9 mouse cellular contexts compared by ENCODE assay signal in the genomic region with DNA sequence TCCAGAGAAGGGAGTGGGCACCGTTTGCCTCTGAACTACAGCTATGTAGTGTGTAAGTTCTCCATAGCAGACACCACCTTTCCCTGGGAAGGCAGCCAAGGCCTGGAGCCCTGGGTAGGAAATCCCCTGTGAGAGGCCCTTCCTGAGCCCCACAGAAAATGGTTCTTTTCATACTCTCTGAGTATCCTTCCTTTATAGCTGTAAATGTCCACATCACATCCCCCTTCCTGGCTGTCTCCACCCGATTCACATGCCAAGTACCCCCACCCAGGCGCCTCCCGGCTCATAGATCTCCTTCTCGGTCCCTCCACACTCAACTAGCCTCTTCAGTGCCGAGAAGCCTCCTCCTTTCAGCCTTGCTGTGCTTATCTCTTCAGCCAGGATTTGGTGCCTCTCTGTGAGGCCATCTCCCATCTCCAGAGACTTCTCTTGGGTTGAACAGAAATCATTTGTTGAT. TPM values are rescaled to one million over a fixed set of nuclear protein-coding genes. Genes with fewer than 3 reads are reported as not detected.
A peak's percentile ranks its signal among the peaks of the same experiment; 100 is the strongest.
DNase-seq lines count a peak whose midpoint lies in the region; ATAC-seq and TF ChIP-seq lines count a peak whose summit lies in the region.
"Had no signal": no experiment of that assay in that cellular context is flagged by ENCODE, and none has a peak within 500 bp of the region (broad histone marks: within the 10 kb centered on the region; RNA-seq: fewer than 3 reads in every experiment).

No protein-coding gene starts in this region.

- no peak for DNase-seq in hindbrain, embryonic 10.5 days (ENCODE audit: low spot score)
- peak; percentile 34 for DNase-seq in midbrain, embryonic 14.5 days
- DNase-seq in midbrain, postnatal 0 days (ENCODE audit: low spot score), result no peak
- DNase-seq in adipocyte (ENCODE audit: low spot score), result no peak
- DNase-seq: forebrain, postnatal 0 days had no signal

- 0 out of 2 replicates have a peak overlapping the region, but pooled peaks have one; percentile 41 for H3K27ac ChIP-seq in hindbrain, embryonic 15.5 days (replicated peaks)
- no peak overlapping the region for H3K27ac ChIP-seq in hindbrain, embryonic 10.5 days
- H3K27ac ChIP-seq in midbrain, embryonic 14.5 days (replicated peaks; ENCODE audit: low read depth, low read length), result no peak overlapping the region
- H3K27ac ChIP-seq in midbrain, postnatal 0 days (ENCODE audit: low read depth, low read length), result no peak overlapping the region
- peak overlapping the region; percentile 54 for H3K27ac ChIP-seq in neural tube, embryonic 15.5 days (replicated peaks)

- peak; percentile 45; the same call in 1 of the 2 replicates for ATAC-seq in hindbrain, embryonic 15.5 days (ENCODE audit: low FRiP score, low read depth)
- ATAC-seq in midbrain, embryonic 14.5 days (ENCODE audit: low FRiP score, low TSS enrichment), result no peak
- no peak for ATAC-seq in midbrain, postnatal 0 days (ENCODE audit: low FRiP score)
- ATAC-seq in hematopoietic stem cell, adult 5-6 weeks (replicated peaks in 1 of 2; ENCODE audit: insufficient read depth in 1 of 2, low FRiP score in 2 of 2, low TSS enrichment in 1 of 2, low read depth in 1 of 2, poor library complexity in 2 of 2, severe bottlenecking in 2 of 2), result peak; percentile 51 to 76; a peak in 3 of 4 replicates
- ATAC-seq in neural tube, embryonic 15.5 days (ENCODE audit: low FRiP score), result peak; percentile 66; the same call in 1 of the 2 replicates
- ATAC-seq: forebrain, postnatal 0 days; inflammation-experienced regulatory T-cells, adult 6 months had no signal

- H3K36me3 ChIP-seq in hindbrain, embryonic 15.5 days, result no peaks in the 10 kb centered on the region
- no peaks in the 10 kb centered on the region for H3K36me3 ChIP-seq in hindbrain, embryonic 10.5 days
- H3K36me3 ChIP-seq in midbrain, embryonic 14.5 days (ENCODE audit: control insufficient read depth, insufficient read depth, low read length), result no peaks in the 10 kb centered on the region
- H3K36me3 ChIP-seq in midbrain, postnatal 0 days (ENCODE audit: insufficient read depth, low read length), result no peaks in the 10 kb centered on the region
- no peaks in the 10 kb centered on the region for H3K36me3 ChIP-seq in neural tube, embryonic 15.5 days

- H3K4me3 ChIP-seq in hindbrain, embryonic 15.5 days, result no peak overlapping the region
- no peak overlapping the region for H3K4me3 ChIP-seq in hindbrain, embryonic 10.5 days
- no peak overlapping the region for H3K4me3 ChIP-seq in midbrain, embryonic 14.5 days (replicated peaks; ENCODE audit: low read depth, low read length)
- H3K4me3 ChIP-seq in midbrain, postnatal 0 days (ENCODE audit: low read depth, low read length), result no peak overlapping the region
- H3K4me3 ChIP-seq in neural tube, embryonic 15.5 days (replicated peaks), result no peak overlapping the region

- H3K27me3 ChIP-seq in hindbrain, embryonic 15.5 days, result no peaks in the 10 kb centered on the region
- H3K27me3 ChIP-seq in hindbrain, embryonic 10.5 days (ENCODE audit: insufficient read depth, poor library complexity, severe bottlenecking), result no peaks in the 10 kb centered on the region
- H3K27me3 ChIP-seq in midbrain, embryonic 14.5 days (ENCODE audit: control insufficient read depth, insufficient read depth, low read length), result no peaks in the 10 kb centered on the region
- no peaks in the 10 kb centered on the region for H3K27me3 ChIP-seq in midbrain, postnatal 0 days (ENCODE audit: insufficient read depth, low read length)
- H3K27me3 ChIP-seq in neural tube, embryonic 15.5 days (replicated peaks), result no peaks in the 10 kb centered on the region

- no peak overlapping the region for H3K9ac ChIP-seq in hindbrain, embryonic 15.5 days
- no peak overlapping the region for H3K9ac ChIP-seq in midbrain, embryonic 14.5 days (replicated peaks; ENCODE audit: low read length)
- no peak overlapping the region for H3K9ac ChIP-seq in midbrain, postnatal 0 days (replicated peaks; ENCODE audit: low read length, poor library complexity, severe bottlenecking)
- no peak overlapping the region for H3K9ac ChIP-seq in neural tube, embryonic 15.5 days (replicated peaks)
- H3K9ac ChIP-seq: forebrain, postnatal 0 days had no signal

- TF ChIP-seq CTCF in midbrain, postnatal 0 days (IDR thresholded peaks at IDR 0.05), result no peak

- WGBS in hindbrain, embryonic 15.5 days, result 65% methylated on average over 6 of the region's 6 CpGs
- WGBS in hindbrain, embryonic 10.5 days, result 78% methylated on average over 6 of the region's 6 CpGs
- 83% methylated on average over 6 of the region's 6 CpGs for WGBS in midbrain, embryonic 14.5 days
- WGBS in midbrain, postnatal 0 days, result 69% methylated on average over 6 of the region's 6 CpGs
- WGBS in neural tube, embryonic 15.5 days, result 65% methylated on average over 6 of the region's 6 CpGs

- no peaks in the 10 kb centered on the region for H3K4me1 ChIP-seq in hindbrain, embryonic 15.5 days (replicated peaks)
- no peaks in the 10 kb centered on the region for H3K4me1 ChIP-seq in hindbrain, embryonic 10.5 days (replicated peaks)
- no peaks in the 10 kb centered on the region for H3K4me1 ChIP-seq in midbrain, embryonic 14.5 days (ENCODE audit: control insufficient read depth, insufficient read depth, low read length)
- no peaks in the 10 kb centered on the region for H3K4me1 ChIP-seq in midbrain, postnatal 0 days (ENCODE audit: insufficient read depth, low read length)
- H3K4me1 ChIP-seq in neural tube, embryonic 15.5 days, result no peaks in the 10 kb centered on the region

- H3K4me2 ChIP-seq in hindbrain, embryonic 15.5 days, result no peak overlapping the region
- H3K4me2 ChIP-seq in midbrain, embryonic 14.5 days (ENCODE audit: low read length), result no peak overlapping the region
- no peak overlapping the region for H3K4me2 ChIP-seq in midbrain, postnatal 0 days (ENCODE audit: low read depth, low read length, poor library complexity, severe bottlenecking)
- no peak overlapping the region for H3K4me2 ChIP-seq in neural tube, embryonic 15.5 days

- H3K9me3 ChIP-seq in hindbrain, embryonic 15.5 days, result no peaks in the 10 kb centered on the region
- no peaks in the 10 kb centered on the region for H3K9me3 ChIP-seq in hindbrain, embryonic 10.5 days
- H3K9me3 ChIP-seq in midbrain, embryonic 14.5 days (ENCODE audit: control insufficient read depth, low read length), result no peaks in the 10 kb centered on the region
- no peaks in the 10 kb centered on the region for H3K9me3 ChIP-seq in midbrain, postnatal 0 days (ENCODE audit: low read length)
- no peaks in the 10 kb centered on the region for H3K9me3 ChIP-seq in neural tube, embryonic 15.5 days (replicated peaks)

RNA-seq across cellular contexts. Expression of a gene that starts 10.7 kb away (rescaled TPM):
- polyA plus RNA-seq in hindbrain, embryonic 15.5 days (2015; fragmentation: Nextera tagmentation; extraction: Ambion mirVana), result 2.1 and 2.2 TPM in 2 replicates
- 5.0 and 6.3 TPM in 2 replicates for polyA plus RNA-seq in hindbrain, embryonic 10.5 days (2016; fragmentation: Nextera tagmentation; extraction: Ambion mirVana)
- polyA plus RNA-seq in midbrain, embryonic 14.5 days (2014; fragmentation: Nextera tagmentation; extraction: Ambion mirVana), result 1.8 and 2.7 TPM in 2 replicates
- total RNA-seq in midbrain, postnatal 0 days (2014; rRNA removed), result 2.1 and 2.5 TPM in 2 replicates
- 1.4 and 1.5 TPM in 2 replicates for polyA plus RNA-seq in midbrain, postnatal 0 days (2015; fragmentation: Nextera tagmentation; extraction: Ambion mirVana)
- 1.9 and 3.9 TPM in 2 replicates for total RNA-seq in hematopoietic stem cell, adult 5-6 weeks (2017)
- polyA plus RNA-seq in neural tube, embryonic 15.5 days (2015; fragmentation: Nextera tagmentation; extraction: Ambion mirVana), result 2.2 and 3.1 TPM in 2 replicates

Comparison
In these comparisons a context has a peak if more than half of its experiments do, and no peak if none do; other contexts are left out.
1. H3K27ac ChIP-seq: peak in hindbrain, embryonic 15.5 days (single experiment) and neural tube, embryonic 15.5 days (single experiment); none in hindbrain, embryonic 10.5 days (single experiment), midbrain, embryonic 14.5 days (single experiment) and midbrain, postnatal 0 days (single experiment).
2. ATAC-seq: peak in hindbrain, embryonic 15.5 days (single experiment), hematopoietic stem cell, adult 5-6 weeks (2 of 2) and neural tube, embryonic 15.5 days (single experiment); none in midbrain, embryonic 14.5 days (single experiment) and midbrain, postnatal 0 days (single experiment).